Mouse (Mus musculus) right cerebral cortex, adult 18-20 months (tissue): Measurements from ENCODE around the gene Cyp39a1.

ENCODE experiments used
- DNase-seq: peaks from one replicate; pipeline ENCODE4 v3.0.0; 2022; ENCODE audit warnings: mixed read lengths

Gene Cyp39a1

GRCm38 (mm10) chr17:43789376-43789775 is 122.2 kb downstream of the Cyp39a1 start:
- DNase-seq: no peak

GRCm38 (mm10) chr17:43791751-43792150 is 124.5 kb downstream of the Cyp39a1 start:
- no peak for DNase-seq

- DNase-seq: no peak
These were observed 127.6 kb downstream of the Cyp39a1 start for GRCm38 (mm10) chr17:43794731-43795280.
